Mouse (Mus musculus) cerebellum, adult 2 months (tissue): ENCODE data around the gene Trappc6a. TPM values are rescaled to one million over a fixed set of nuclear protein-coding genes. Genes with fewer than 3 reads are reported as not detected.

Experiments used
- DNase-seq, 2 experiments: peaks; one replicate each; pipeline ENCODE4 v3.0.0; 2021
- H3K27ac ChIP-seq: fragments of 200-500 bp; 2 replicates; pipeline ENCODE4 v1.5.1; 2012; ENCODE audit warnings: low read length, control low read depth, inconsistent platforms; ENCODE audit not compliant: insufficient read depth
- H3K27me3 ChIP-seq: fragments of 200-500 bp; 2 replicates; pipeline ENCODE4 v1.6.1; 2012; ENCODE audit warnings: inconsistent platforms, mild to moderate bottlenecking, low read length, moderate library complexity; ENCODE audit not compliant: control insufficient read depth, insufficient read depth
- H3K4me1 ChIP-seq: fragments of 200-500 bp; 2 replicates; pipeline ENCODE4 v1.6.1; 2011; ENCODE audit warnings: low read length; ENCODE audit not compliant: control insufficient read depth, insufficient read depth
- H3K4me3 ChIP-seq: fragments of 200-500 bp; replicated peaks from 2 replicates; pipeline ENCODE3; 2011; ENCODE audit warnings: mild to moderate bottlenecking, low read depth, low read length, control low read depth; ENCODE audit not compliant: insufficient read depth
- CTCF ChIP-seq: fragments of 200-500 bp; IDR thresholded peaks from 2 replicates; pipeline ENCODE4 v1.5.1; 2011; ENCODE audit warnings: low read depth, mild to moderate bottlenecking, control low read depth, low read length, moderate library complexity, borderline replicate concordance; ENCODE audit not compliant: insufficient read depth
- POLR2A ChIP-seq: fragments of 200-500 bp; IDR thresholded peaks from 2 replicates; pipeline ENCODE4 v1.6.1; 2011; ENCODE audit warnings: low read length, control low read depth, borderline replicate concordance; ENCODE audit not compliant: insufficient read depth
- WGBS: fragments of 180-500 bp; shearing (Covaris S2); methylation state at CpG from one replicate; pipeline ENCODE4 v1.1.7; 2018; 5-methylcytosine and 5-hydroxymethylcytosine counted together
- polyA plus RNA-seq: library from polyadenylated mRNA; depleted of rRNA; stranded (reverse); fragments of >200 nt; gene quantifications from 2 replicates; pipeline ENCODE4 v1.2.3, GENCODE M21; 2012; rRNA removed

Gene Trappc6a
- 23.0 and 26.2 TPM in 2 replicates for polyA plus RNA-seq

GRCm38 (mm10) chr7:19508150-19508923 lies at the start of gene Trappc6a, which contains the start of gene Bloc1s3:
Gene Trappc6a (plus strand): TSS chr7:19508395.
Gene Bloc1s3 (minus strand): TSS chr7:19508367.
- DNase-seq = peak; percentile 94 to 95
- Histone ChIP-seq H3K4me3 (peak within 1 kb of the TSS; percentile 94), H3K4me1 (peaks cover 7% of the 10 kb centered on the region; the same call in 1 of the 2 replicates), H3K27ac (peak within 1 kb of the TSS; percentile 29; the same call in 1 of the 2 replicates), H3K27me3 (no peaks in the 10 kb centered on the region)
- under 1% methylated on average over 56 of the region's 56 CpGs for WGBS
- TF ChIP-seq CTCF (no peak), POLR2A (peak; percentile 51; the same call in 1 of the 2 replicates)

GRCm38 (mm10) chr7:19458591-19459111 lies 49.5 kb upstream of the Trappc6a start, which contains the start of gene Mark4:
Gene Mark4 (minus strand): TSS chr7:19458821.
- Histone ChIP-seq H3K4me1 (peaks cover 15% of the 10 kb centered on the region), H3K4me3 (peak within 1 kb of the TSS; percentile 100), H3K27ac (peak within 1 kb of the TSS; percentile 44), H3K27me3 (no peaks in the 10 kb centered on the region)
- 1% methylated on average over 34 of the region's 42 CpGs for whole genome bisulfite sequencing
- DNase-seq = peak; percentile 74 to 80
- TF ChIP-seq CTCF (no peak), POLR2A (peak; percentile 26; the same call in 1 of the 2 replicates)

- no peak for DNase-seq
- H3K4me1 ChIP-seq = peaks cover 15% of the 10 kb centered on the region
- TF ChIP-seq POLR2A (no peak), CTCF (no peak)
- H3K4me3 ChIP-seq = peak overlapping the region; percentile 100
- peak overlapping the region; percentile 44 for H3K27ac ChIP-seq
- H3K27me3 ChIP-seq = no peaks in the 10 kb centered on the region
- WGBS = 18% methylated on average over 6 of the region's 6 CpGs
Measured at GRCm38 (mm10) chr7:19459144-19459870, 48.9 kb upstream of the Trappc6a start.

- no peak for DNase-seq
- no peak for TF ChIP-seq POLR2A
- no peak for TF ChIP-seq CTCF
- WGBS = 92% methylated on average over 1 of the region's 1 CpGs
- H3K27me3 ChIP-seq = no peaks in the 10 kb centered on the region
- H3K27ac ChIP-seq = no peak overlapping the region
- H3K4me1 ChIP-seq = peaks cover 15% of the 10 kb centered on the region
- no peak overlapping the region for H3K4me3 ChIP-seq
Measured at GRCm38 (mm10) chr7:19460500-19460899, 47.7 kb upstream of the Trappc6a start.

- Histone ChIP-seq H3K4me3 (no peak overlapping the region), H3K27ac (no peak overlapping the region), H3K27me3 (no peaks in the 10 kb centered on the region), H3K4me1 (peaks cover 9% of the 10 kb centered on the region; the same call in 1 of the 2 replicates)
- peak; percentile 79 for TF ChIP-seq CTCF
- TF ChIP-seq POLR2A = no peak
- 10% methylated on average over 6 of the region's 6 CpGs for WGBS
- peak; percentile 47 to 71 for DNase-seq
Measured at GRCm38 (mm10) chr7:19461488-19461887, 46.7 kb upstream of the Trappc6a start.

- TF ChIP-seq POLR2A = no peak
- no peak for TF ChIP-seq CTCF
- DNase-seq = no peak
- Histone ChIP-seq H3K27me3 (no peaks in the 10 kb centered on the region), H3K4me3 (no peak overlapping the region), H3K27ac (no peak overlapping the region), H3K4me1 (no peaks in the 10 kb centered on the region; the same call in 1 of the 2 replicates)
- WGBS = 74% methylated on average over 4 of the region's 4 CpGs
Measured at GRCm38 (mm10) chr7:19462443-19462842, 45.8 kb upstream of the Trappc6a start.

GRCm38 (mm10) chr7:19462884-19463381 lies 45.3 kb upstream of the Trappc6a start, which contains the start of gene Exoc3l2:
Gene Exoc3l2 (plus strand): TSS chr7:19463331.
- 53% methylated on average over 6 of the region's 6 CpGs for WGBS
- no peak for TF ChIP-seq CTCF
- no peak for TF ChIP-seq POLR2A
- H3K27me3 ChIP-seq = no peaks in the 10 kb centered on the region
- no peak for DNase-seq
- H3K27ac ChIP-seq = no peak within 1 kb of the TSS
- H3K4me1 ChIP-seq = no peaks in the 10 kb centered on the region
- H3K4me3 ChIP-seq = no peak within 1 kb of the TSS
